In genomic region chr5:151650700-151651410, GRCm38 (mm10) we compare ENCODE assay signal across 7 mouse cellular contexts. TPM values are rescaled to one million over a fixed set of nuclear protein-coding genes. Genes with fewer than 3 reads are reported as not detected.
A peak's percentile ranks its signal among the peaks of the same experiment; 100 is the strongest.
DNase-seq lines count a peak whose midpoint lies in the region; ATAC-seq lines count a peak whose summit lies in the region.

TSS of gene Rfc3 (minus strand) at chr5:151651242.

- H3K4me3 ChIP-seq in embryonic facial prominence, embryonic 12.5 days = peak within 1 kb of the TSS; percentile 76
- peak within 1 kb of the TSS; percentile 69 for H3K4me3 ChIP-seq in limb, embryonic 11.5 days (ENCODE audit: low read depth, low read length)
- H3K4me3 ChIP-seq in midbrain, embryonic 14.5 days (replicated peaks; ENCODE audit: low read depth, low read length) = peak within 1 kb of the TSS; percentile 60

- DNase-seq in adrenal gland, postnatal 25 days = peak; percentile 96
- peak; percentile 99 for DNase-seq in heart, adult 11 months
- peak; percentile 96 for DNase-seq in kidney, adult 18-20 months
- peak; percentile 99 for DNase-seq in limb, embryonic 11.5 days (ENCODE audit: low spot score)
- DNase-seq in midbrain, embryonic 14.5 days = peak; percentile 98
- DNase-seq in spleen, adult 18-20 months = peak; percentile 83 to 93

- peak within 1 kb of the TSS; percentile 71 for H3K4me2 ChIP-seq in embryonic facial prominence, embryonic 12.5 days (replicated peaks)
- peak within 1 kb of the TSS; percentile 55 for H3K4me2 ChIP-seq in limb, embryonic 11.5 days (ENCODE audit: low read depth, severe bottlenecking)
- peak within 1 kb of the TSS; percentile 75 for H3K4me2 ChIP-seq in midbrain, embryonic 14.5 days (ENCODE audit: low read length)

- H3K9me3 ChIP-seq in embryonic facial prominence, embryonic 12.5 days = no peaks in the 10 kb centered on the region
- H3K9me3 ChIP-seq in limb, embryonic 11.5 days (ENCODE audit: control insufficient read depth, low read length) = no peaks in the 10 kb centered on the region
- H3K9me3 ChIP-seq in midbrain, embryonic 14.5 days (ENCODE audit: control insufficient read depth, low read length) = no peaks in the 10 kb centered on the region

- H3K27me3 ChIP-seq in embryonic facial prominence, embryonic 12.5 days = no peaks in the 10 kb centered on the region
- no peaks in the 10 kb centered on the region for H3K27me3 ChIP-seq in limb, embryonic 11.5 days (ENCODE audit: control insufficient read depth, insufficient read depth, low read length)
- H3K27me3 ChIP-seq in midbrain, embryonic 14.5 days (ENCODE audit: control insufficient read depth, insufficient read depth, low read length) = no peaks in the 10 kb centered on the region

- H3K9ac ChIP-seq in embryonic facial prominence, embryonic 12.5 days = peak within 1 kb of the TSS; percentile 80
- H3K9ac ChIP-seq in limb, embryonic 11.5 days (ENCODE audit: low read length) = peak within 1 kb of the TSS; percentile 76
- peak within 1 kb of the TSS; percentile 70 for H3K9ac ChIP-seq in midbrain, embryonic 14.5 days (replicated peaks; ENCODE audit: low read length)

- peak; percentile 98 for ATAC-seq in embryonic facial prominence, embryonic 12.5 days (ENCODE audit: insufficient number of reproducible peaks, insufficient read depth, low FRiP score, low TSS enrichment)
- peak; percentile 97 for ATAC-seq in limb, embryonic 11.5 days (ENCODE audit: insufficient number of reproducible peaks, low FRiP score, low TSS enrichment, low read depth)
- peak; percentile 98 for ATAC-seq in midbrain, embryonic 14.5 days (ENCODE audit: low FRiP score, low TSS enrichment)

- peaks cover 4% of the 10 kb centered on the region; the same call in 1 of the 2 replicates for H3K4me1 ChIP-seq in embryonic facial prominence, embryonic 12.5 days
- 0 out of 2 replicates have a peak, but pooled peaks cover 3% of the 10 kb centered on the region for H3K4me1 ChIP-seq in limb, embryonic 11.5 days (ENCODE audit: control insufficient read depth, insufficient read depth, low read length)
- peaks cover 6% of the 10 kb centered on the region for H3K4me1 ChIP-seq in midbrain, embryonic 14.5 days (ENCODE audit: control insufficient read depth, insufficient read depth, low read length)

- WGBS in embryonic facial prominence, embryonic 12.5 days = under 1% methylated on average over 39 of the region's 42 CpGs
- WGBS in limb, embryonic 11.5 days = under 1% methylated on average over 42 of the region's 42 CpGs
- WGBS in midbrain, embryonic 14.5 days = under 1% methylated on average over 41 of the region's 42 CpGs

- H3K36me3 ChIP-seq in embryonic facial prominence, embryonic 12.5 days = peaks cover 34% of the 10 kb centered on the region
- H3K36me3 ChIP-seq in limb, embryonic 11.5 days (ENCODE audit: control insufficient read depth, insufficient read depth, low read length) = peaks cover 15% of the 10 kb centered on the region
- peaks cover 33% of the 10 kb centered on the region for H3K36me3 ChIP-seq in midbrain, embryonic 14.5 days (ENCODE audit: control insufficient read depth, insufficient read depth, low read length)

- peak within 1 kb of the TSS; percentile 88 for H3K27ac ChIP-seq in embryonic facial prominence, embryonic 12.5 days
- peak within 1 kb of the TSS; percentile 76 for H3K27ac ChIP-seq in limb, embryonic 11.5 days (replicated peaks; ENCODE audit: low read depth, low read length)
- H3K27ac ChIP-seq in midbrain, embryonic 14.5 days (replicated peaks; ENCODE audit: low read depth, low read length) = peak within 1 kb of the TSS; percentile 79

RNA-seq across cellular contexts. Expression of gene Rfc3, which starts in this region (rescaled TPM):
- total RNA-seq in adrenal gland, postnatal 25 days (2021) = 29.8 and 30.5 TPM in 2 replicates
- 112 and 119 TPM in 2 replicates for polyA plus RNA-seq in embryonic facial prominence, embryonic 12.5 days (2016; fragmentation: Nextera tagmentation; extraction: Ambion mirVana)
- polyA plus RNA-seq in limb, embryonic 11.5 days (2014; fragmentation: Nextera tagmentation; extraction: Ambion mirVana) = 167 and 168 TPM in 2 replicates
- polyA plus RNA-seq in midbrain, embryonic 14.5 days (2014; fragmentation: Nextera tagmentation; extraction: Ambion mirVana) = 77.3 and 85.8 TPM in 2 replicates

Comparison
In these comparisons a context has a peak if more than half of its experiments do, and no peak if none do; other contexts are left out.
1. Peak in every context shown above with its lines: DNase-seq, ATAC-seq, H3K4me3 ChIP-seq and H3K27ac ChIP-seq.